Mouse (Mus musculus): Measurements from ENCODE around the gene Eif4a1. TPM values are rescaled to one million over a fixed set of nuclear protein-coding genes. Genes with fewer than 3 reads are reported as not detected.

The Eif4a1 gene
- total and polyA plus RNA-seq, 3 experiments = 1,622 to 2,161 (median 1,728) TPM

DNA sequence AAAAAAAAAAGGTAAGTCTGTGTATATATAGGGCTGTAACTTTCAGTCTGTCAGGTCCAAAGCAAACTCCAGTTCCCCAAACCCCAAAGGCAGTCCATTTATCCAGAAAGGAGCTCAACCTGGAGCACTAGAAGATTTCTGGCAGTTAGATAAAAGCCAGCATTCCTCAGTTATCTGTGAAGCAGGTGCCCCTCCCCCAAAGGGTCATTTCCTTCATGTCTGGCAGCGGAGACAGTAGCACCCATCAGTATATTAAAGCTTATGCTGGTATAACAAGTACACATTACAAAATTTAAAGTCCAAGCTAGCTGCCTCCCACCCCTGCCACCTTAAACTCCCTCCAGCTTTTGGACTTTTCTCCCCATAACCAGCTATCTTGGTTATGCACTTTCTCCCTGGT lies 27.4 kb upstream of the Eif4a1 start:
- H3K27ac ChIP-seq (ENCODE audit: insufficient read depth, low read depth) = no peak overlapping the region

DNA sequence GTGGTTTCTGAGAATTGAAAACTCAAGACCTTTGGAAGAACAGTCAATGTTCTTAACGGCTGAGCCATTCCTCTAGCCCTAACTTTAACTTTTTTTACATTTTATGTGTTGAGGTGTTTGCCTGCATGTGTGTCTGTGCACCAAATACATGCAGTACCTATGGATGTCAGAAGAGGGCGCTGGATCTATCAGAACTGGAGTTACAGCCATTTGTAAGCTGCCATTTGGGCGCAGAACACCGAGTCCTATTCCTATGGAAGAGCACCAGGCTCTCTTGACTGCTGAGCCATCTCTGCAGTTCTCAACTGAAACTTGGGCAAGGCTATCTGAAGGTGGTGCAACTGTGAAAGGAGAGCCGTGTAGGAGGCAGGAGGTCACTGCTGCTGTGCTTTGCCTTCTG lies 26.4 kb upstream of the Eif4a1 start:
- TF ChIP-seq CTCF (conservative IDR thresholded peaks at IDR 0.05 in 1 of 2, IDR thresholded peaks at IDR 0.05 in 1 of 2; ENCODE audit: low read depth in 2 of 2, low read length in 2 of 2) (peak; percentile 19 to 35; a peak in 2 of 4 replicates), ZMIZ1 (IDR thresholded peaks at IDR 0.05; ENCODE audit: low read depth, low read length) (no peak)
- H3K4me1 ChIP-seq (ENCODE audit: control insufficient read depth in 1 of 2, insufficient read depth in 2 of 2) = no peaks in the 10 kb centered on the region; a peak in 1 of 4 replicates
- dilution Hi-C loops (cut with MboI; ENCODE audit: extremely low pct_ligation_motif_present, extremely low pct_unique_long_range_greater_than_20kb, low sequenced_read_pairs) = no loop called here
- in situ Hi-C loops (cut with MboI; ENCODE audit: low pct_ligation_motif_present, low pct_unique_long_range_greater_than_20kb, low sequenced_read_pairs) = no loop called here
- peaks cover 5% of the 10 kb centered on the region for H3K9me3 ChIP-seq (replicated peaks; ENCODE audit: low read length)
- H3K27me3 ChIP-seq (replicated peaks) = peaks cover 3% of the 10 kb centered on the region
- no peak overlapping the region for H3K9ac ChIP-seq (ENCODE audit: insufficient read depth, low read depth)
- no peak overlapping the region for H3K27ac ChIP-seq (ENCODE audit: insufficient read depth, low read depth)
- H3K4me3 ChIP-seq (replicated peaks in 1 of 3; ENCODE audit: low read depth in 2 of 3, low read length in 2 of 3, poor library complexity in 1 of 3) = no peak overlapping the region
- H3K36me3 ChIP-seq (replicated peaks in 1 of 2; ENCODE audit: control insufficient read depth in 1 of 2, insufficient read depth in 1 of 2, low read length in 1 of 2) = no peaks in the 10 kb centered on the region
- DNase-seq (ENCODE audit: extremely low read depth) = no peak
- H3K4me2 ChIP-seq (ENCODE audit: insufficient read depth, low read depth, poor library complexity, severe bottlenecking) = no peak overlapping the region
- H3K79me2 ChIP-seq (replicated peaks; ENCODE audit: control insufficient read depth, extremely low read depth, insufficient read depth, poor library complexity, severe bottlenecking) = no peaks in the 10 kb centered on the region

More for the DNA sequence above, 27.4 kb upstream of the Eif4a1 start:
- in situ Hi-C loops (cut with MboI; ENCODE audit: low pct_ligation_motif_present, low pct_unique_long_range_greater_than_20kb, low sequenced_read_pairs) (no loop called here), dilution Hi-C loops (cut with MboI; ENCODE audit: extremely low pct_ligation_motif_present, extremely low pct_unique_long_range_greater_than_20kb, low sequenced_read_pairs) (no loop called here)
- TF ChIP-seq ELF1 (IDR thresholded peaks at IDR 0.05; ENCODE audit: low read depth, low read length) (no peak), MAFK (IDR thresholded peaks at IDR 0.05; ENCODE audit: insufficient replicate concordance, low read length) (no peak), MXI1 (IDR thresholded peaks at IDR 0.05; ENCODE audit: low read depth, low read length) (no peak), NELFE (IDR thresholded peaks at IDR 0.05; ENCODE audit: low read depth, low read length) (no peak), MAZ (IDR thresholded peaks at IDR 0.05; ENCODE audit: low read depth, low read length) (no peak), KAT2A (IDR thresholded peaks at IDR 0.05; ENCODE audit: insufficient replicate concordance, low read length) (no peak), NRF1 (IDR thresholded peaks at IDR 0.05; ENCODE audit: low read depth, low read length) (no peak), POLR2A (IDR thresholded peaks at IDR 0.05; ENCODE audit: low read depth, low read length) (no peak), USF2 (conservative IDR thresholded peaks at IDR 0.05; ENCODE audit: low read depth, low read length) (no peak), TCF12 (IDR thresholded peaks at IDR 0.05; ENCODE audit: low read depth, low read length) (no peak), ETS1 (conservative IDR thresholded peaks at IDR 0.05; ENCODE audit: low read depth, low read length) (no peak), E2F4 (IDR thresholded peaks at IDR 0.05; ENCODE audit: insufficient replicate concordance, low read depth, low read length) (no peak), CTCF (conservative IDR thresholded peaks at IDR 0.05 in 1 of 2, IDR thresholded peaks at IDR 0.05 in 1 of 2; ENCODE audit: low read depth in 2 of 2, low read length in 2 of 2) (no peak), UBTF (IDR thresholded peaks at IDR 0.05; ENCODE audit: low read depth, low read length) (no peak), EP300 (IDR thresholded peaks at IDR 0.05; ENCODE audit: low read length) (no peak)
- Histone ChIP-seq H3K4me3 (replicated peaks in 1 of 3; ENCODE audit: low read depth in 2 of 3, low read length in 2 of 3, poor library complexity in 1 of 3) (no peak overlapping the region), H3K36me3 (replicated peaks in 1 of 2; ENCODE audit: control insufficient read depth in 1 of 2, insufficient read depth in 1 of 2, low read length in 1 of 2) (no peaks in the 10 kb centered on the region), H3K9ac (ENCODE audit: insufficient read depth, low read depth) (no peak overlapping the region), H3K4me1 (ENCODE audit: control insufficient read depth in 1 of 2, insufficient read depth in 2 of 2) (no peaks in the 10 kb centered on the region; a peak in 1 of 4 replicates), H3K9me3 (replicated peaks; ENCODE audit: low read length) (peaks cover 5% of the 10 kb centered on the region), H3K27me3 (replicated peaks) (peaks cover 5% of the 10 kb centered on the region), H3K4me2 (ENCODE audit: insufficient read depth, low read depth, poor library complexity, severe bottlenecking) (no peak overlapping the region), H3K79me2 (replicated peaks; ENCODE audit: control insufficient read depth, extremely low read depth, insufficient read depth, poor library complexity, severe bottlenecking) (no peaks in the 10 kb centered on the region)
- DNase-seq (ENCODE audit: extremely low read depth) = no peak

Measured in CH12.LX (cell line).